Mouse (Mus musculus): Measurements from ENCODE around the gene Gm20388. TPM values are rescaled to one million over a fixed set of nuclear protein-coding genes. Genes with fewer than 3 reads are reported as not detected.
A peak's percentile ranks its signal among the peaks of the same experiment; 100 is the strongest.

The Gm20388 gene
- polyA plus RNA-seq, 1 experiment: 28.1 TPM

DNA sequence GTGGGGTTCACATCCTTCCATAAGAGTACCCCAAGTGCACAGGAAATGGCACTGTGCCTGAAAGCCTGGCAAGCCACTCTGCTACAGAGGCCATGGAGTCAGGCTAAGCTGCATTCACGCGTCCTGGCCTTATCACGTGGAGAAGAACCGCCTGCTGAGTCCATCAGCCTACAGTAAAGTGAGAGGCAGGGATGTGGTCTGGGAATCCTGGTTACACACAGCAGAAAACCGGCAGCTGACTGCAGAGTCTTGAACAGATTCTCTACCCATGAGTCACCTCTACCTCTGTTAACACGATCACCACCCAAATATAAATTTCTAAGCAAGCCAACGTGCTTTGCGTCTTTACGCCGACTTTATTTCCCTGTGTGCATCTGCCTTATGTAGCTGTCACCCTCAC, 2457.9 kb downstream of the Gm20388 start:
- H3K9ac ChIP-seq (ENCODE audit: low read depth, poor library complexity, severe bottlenecking): no peak overlapping the region
- no peaks in the 10 kb centered on the region for H3K36me3 ChIP-seq (ENCODE audit: control insufficient read depth, insufficient read depth, low read length, poor library complexity, severe bottlenecking)
- no peaks in the 10 kb centered on the region for H3K9me3 ChIP-seq (replicated peaks; ENCODE audit: control insufficient read depth, insufficient read depth, low read length, poor library complexity, severe bottlenecking)
- no peaks in the 10 kb centered on the region for H3K27me3 ChIP-seq (ENCODE audit: control insufficient read depth, insufficient read depth, low read length, poor library complexity, severe bottlenecking)
- H3K27ac ChIP-seq (ENCODE audit: insufficient read depth, low read length): no peak overlapping the region
- no peak for TF ChIP-seq EP300 (IDR thresholded peaks at IDR 0.05; ENCODE audit: insufficient read depth, low read depth, low read length)
- TF ChIP-seq POLR2A (IDR thresholded peaks at IDR 0.05; ENCODE audit: insufficient read depth, low read length): no peak
- no peak overlapping the region for H3K4me3 ChIP-seq (ENCODE audit: low read depth, low read length)
- no peaks in the 10 kb centered on the region for H3K4me1 ChIP-seq (ENCODE audit: control insufficient read depth, insufficient read depth, low read length)

DNA sequence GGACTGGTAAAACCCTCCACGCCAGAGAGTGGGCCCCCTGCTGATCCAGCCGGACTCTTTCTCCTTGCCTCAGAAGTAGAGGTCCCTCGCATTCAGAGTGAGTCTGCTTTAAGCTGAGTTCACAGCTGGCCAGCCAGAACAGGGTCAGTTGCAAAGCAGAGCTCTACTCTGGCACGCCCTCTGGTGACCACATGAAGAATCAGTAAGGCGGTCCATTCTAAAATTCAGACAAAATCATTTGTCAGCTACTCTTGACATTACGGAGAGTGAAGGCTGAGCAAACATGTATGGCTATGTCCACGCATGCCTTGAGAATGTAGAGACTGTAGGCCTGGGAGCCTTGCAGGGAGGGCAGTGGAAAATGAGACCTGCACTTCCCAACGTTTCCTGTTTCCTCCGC, 2459.0 kb downstream of the Gm20388 start:
- H3K27ac ChIP-seq (ENCODE audit: insufficient read depth, low read length): no peak overlapping the region
- no peak overlapping the region for H3K4me3 ChIP-seq (ENCODE audit: low read depth, low read length)
- no peaks in the 10 kb centered on the region for H3K27me3 ChIP-seq (ENCODE audit: control insufficient read depth, insufficient read depth, low read length, poor library complexity, severe bottlenecking)
- H3K9me3 ChIP-seq (replicated peaks; ENCODE audit: control insufficient read depth, insufficient read depth, low read length, poor library complexity, severe bottlenecking): no peaks in the 10 kb centered on the region
- TF ChIP-seq CTCF (IDR thresholded peaks at IDR 0.05; ENCODE audit: low read depth, low read length) (peak; percentile 76), POLR2A (IDR thresholded peaks at IDR 0.05; ENCODE audit: insufficient read depth, low read length) (no peak)
- H3K36me3 ChIP-seq (ENCODE audit: control insufficient read depth, insufficient read depth, low read length, poor library complexity, severe bottlenecking): no peaks in the 10 kb centered on the region; the same call in 1 of the 2 replicates
- no peaks in the 10 kb centered on the region for H3K4me1 ChIP-seq (ENCODE audit: control insufficient read depth, insufficient read depth, low read length)
- H3K9ac ChIP-seq (ENCODE audit: low read depth, poor library complexity, severe bottlenecking): no peak overlapping the region

DNA sequence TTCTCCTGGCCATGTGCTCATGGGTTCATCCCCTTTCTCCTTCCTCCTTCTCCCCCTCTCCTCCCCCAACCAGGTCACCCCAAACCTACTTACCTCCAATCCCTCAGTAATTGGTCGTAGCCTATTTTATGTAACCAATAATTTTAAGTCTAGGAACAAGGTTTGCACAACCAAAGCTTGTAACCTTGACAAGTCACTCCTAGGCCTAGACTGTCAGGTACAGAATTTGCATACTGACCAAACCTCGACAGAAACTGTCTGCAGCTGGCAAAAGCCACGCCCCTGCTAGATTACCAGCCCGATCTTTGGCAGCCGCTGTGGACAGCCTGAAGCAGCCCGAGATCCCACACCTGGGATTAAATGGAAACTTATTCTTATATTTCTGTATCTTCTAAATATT, 2461.1 kb downstream of the Gm20388 start:
- Histone ChIP-seq H3K9ac (ENCODE audit: low read depth, poor library complexity, severe bottlenecking) (no peak overlapping the region), H3K4me3 (ENCODE audit: low read depth, low read length) (no peak overlapping the region), H3K27me3 (ENCODE audit: control insufficient read depth, insufficient read depth, low read length, poor library complexity, severe bottlenecking) (no peaks in the 10 kb centered on the region), H3K9me3 (replicated peaks; ENCODE audit: control insufficient read depth, insufficient read depth, low read length, poor library complexity, severe bottlenecking) (no peaks in the 10 kb centered on the region), H3K36me3 (ENCODE audit: control insufficient read depth, insufficient read depth, low read length, poor library complexity, severe bottlenecking) (no peaks in the 10 kb centered on the region; the same call in 1 of the 2 replicates), H3K4me1 (ENCODE audit: control insufficient read depth, insufficient read depth, low read length) (no peaks in the 10 kb centered on the region), H3K27ac (ENCODE audit: insufficient read depth, low read length) (no peak overlapping the region)
- TF ChIP-seq POLR2A (IDR thresholded peaks at IDR 0.05; ENCODE audit: insufficient read depth, low read length): no peak
- TF ChIP-seq CTCF (IDR thresholded peaks at IDR 0.05; ENCODE audit: low read depth, low read length): no peak
- no peak for TF ChIP-seq EP300 (IDR thresholded peaks at IDR 0.05; ENCODE audit: insufficient read depth, low read depth, low read length)

DNA sequence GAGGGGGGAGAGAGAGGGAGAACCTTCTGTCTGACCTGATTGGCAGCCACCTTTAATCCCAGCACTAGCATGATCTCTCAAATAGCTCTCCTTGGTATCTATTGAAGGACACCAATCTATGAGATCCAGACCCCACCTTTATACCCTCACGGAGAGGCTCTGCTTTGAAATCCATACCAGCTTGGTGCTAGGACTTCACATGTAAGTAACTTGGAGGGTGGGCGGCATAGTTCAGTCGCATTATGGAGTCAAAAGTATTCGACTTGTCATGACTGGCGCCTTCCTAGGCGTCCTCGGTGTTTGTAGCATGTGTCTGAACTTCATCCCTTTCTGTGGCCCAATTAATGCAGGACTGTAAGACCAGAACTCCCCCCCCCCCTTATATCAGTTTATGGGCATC, 2464.7 kb downstream of the Gm20388 start:
- no peaks in the 10 kb centered on the region for H3K4me1 ChIP-seq (ENCODE audit: control insufficient read depth, insufficient read depth, low read length)
- H3K27me3 ChIP-seq (ENCODE audit: control insufficient read depth, insufficient read depth, low read length, poor library complexity, severe bottlenecking): no peaks in the 10 kb centered on the region
- H3K4me3 ChIP-seq (ENCODE audit: low read depth, low read length): peak overlapping the region; percentile 0; the same call in 1 of the 2 replicates
- no peaks in the 10 kb centered on the region for H3K9me3 ChIP-seq (replicated peaks; ENCODE audit: control insufficient read depth, insufficient read depth, low read length, poor library complexity, severe bottlenecking)
- TF ChIP-seq POLR2A (IDR thresholded peaks at IDR 0.05; ENCODE audit: insufficient read depth, low read length) (no peak), CTCF (IDR thresholded peaks at IDR 0.05; ENCODE audit: low read depth, low read length) (no peak), EP300 (IDR thresholded peaks at IDR 0.05; ENCODE audit: insufficient read depth, low read depth, low read length) (no peak)
- peaks cover 21% of the 10 kb centered on the region for H3K36me3 ChIP-seq (ENCODE audit: control insufficient read depth, insufficient read depth, low read length, poor library complexity, severe bottlenecking)
- H3K27ac ChIP-seq (ENCODE audit: insufficient read depth, low read length): no peak overlapping the region
- peak overlapping the region; percentile 76 for H3K9ac ChIP-seq (ENCODE audit: low read depth, poor library complexity, severe bottlenecking)

DNA sequence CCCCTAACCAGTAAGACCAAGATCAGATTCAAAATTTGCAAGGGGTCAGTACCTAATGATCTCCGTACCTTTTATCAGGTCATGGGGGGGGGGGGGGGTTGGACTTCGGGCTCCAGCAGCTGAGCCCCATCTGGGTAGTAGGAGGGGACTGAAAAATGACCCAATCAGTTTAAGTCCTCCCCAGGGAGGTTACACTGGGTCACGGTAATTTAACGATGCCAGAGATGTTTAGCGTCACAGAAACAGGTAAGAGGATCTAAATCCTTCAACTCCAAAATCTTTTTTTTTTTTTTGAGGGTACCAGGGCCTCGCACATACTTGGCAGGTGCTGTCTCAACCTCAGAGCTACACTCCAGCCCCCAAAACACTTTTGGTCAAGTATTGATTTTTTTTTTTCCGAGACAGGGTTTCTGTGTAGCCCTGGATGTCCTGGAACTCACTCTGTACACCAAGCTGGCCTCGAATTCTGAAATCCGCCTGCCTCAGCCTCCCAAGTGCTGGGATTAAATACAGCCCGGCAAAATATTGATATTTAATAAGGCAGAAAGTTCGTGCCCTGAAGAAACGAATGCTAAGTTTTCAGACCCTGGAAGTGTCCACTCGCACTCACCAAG, 2465.2 kb downstream of the Gm20388 start:
- no peaks in the 10 kb centered on the region for H3K9me3 ChIP-seq (replicated peaks; ENCODE audit: control insufficient read depth, insufficient read depth, low read length, poor library complexity, severe bottlenecking)
- no peak overlapping the region for H3K27ac ChIP-seq (ENCODE audit: insufficient read depth, low read length)
- H3K27me3 ChIP-seq (ENCODE audit: control insufficient read depth, insufficient read depth, low read length, poor library complexity, severe bottlenecking): no peaks in the 10 kb centered on the region
- peak overlapping the region; percentile 46 for H3K4me3 ChIP-seq (ENCODE audit: low read depth, low read length)
- no peak for TF ChIP-seq EP300 (IDR thresholded peaks at IDR 0.05; ENCODE audit: insufficient read depth, low read depth, low read length)
- no peak for TF ChIP-seq CTCF (IDR thresholded peaks at IDR 0.05; ENCODE audit: low read depth, low read length)
- no peak for TF ChIP-seq POLR2A (IDR thresholded peaks at IDR 0.05; ENCODE audit: insufficient read depth, low read length)
- no peaks in the 10 kb centered on the region for H3K4me1 ChIP-seq (ENCODE audit: control insufficient read depth, insufficient read depth, low read length)
- peak overlapping the region; percentile 76 for H3K9ac ChIP-seq (ENCODE audit: low read depth, poor library complexity, severe bottlenecking)
- H3K36me3 ChIP-seq (ENCODE audit: control insufficient read depth, insufficient read depth, low read length, poor library complexity, severe bottlenecking): peaks cover 25% of the 10 kb centered on the region

DNA sequence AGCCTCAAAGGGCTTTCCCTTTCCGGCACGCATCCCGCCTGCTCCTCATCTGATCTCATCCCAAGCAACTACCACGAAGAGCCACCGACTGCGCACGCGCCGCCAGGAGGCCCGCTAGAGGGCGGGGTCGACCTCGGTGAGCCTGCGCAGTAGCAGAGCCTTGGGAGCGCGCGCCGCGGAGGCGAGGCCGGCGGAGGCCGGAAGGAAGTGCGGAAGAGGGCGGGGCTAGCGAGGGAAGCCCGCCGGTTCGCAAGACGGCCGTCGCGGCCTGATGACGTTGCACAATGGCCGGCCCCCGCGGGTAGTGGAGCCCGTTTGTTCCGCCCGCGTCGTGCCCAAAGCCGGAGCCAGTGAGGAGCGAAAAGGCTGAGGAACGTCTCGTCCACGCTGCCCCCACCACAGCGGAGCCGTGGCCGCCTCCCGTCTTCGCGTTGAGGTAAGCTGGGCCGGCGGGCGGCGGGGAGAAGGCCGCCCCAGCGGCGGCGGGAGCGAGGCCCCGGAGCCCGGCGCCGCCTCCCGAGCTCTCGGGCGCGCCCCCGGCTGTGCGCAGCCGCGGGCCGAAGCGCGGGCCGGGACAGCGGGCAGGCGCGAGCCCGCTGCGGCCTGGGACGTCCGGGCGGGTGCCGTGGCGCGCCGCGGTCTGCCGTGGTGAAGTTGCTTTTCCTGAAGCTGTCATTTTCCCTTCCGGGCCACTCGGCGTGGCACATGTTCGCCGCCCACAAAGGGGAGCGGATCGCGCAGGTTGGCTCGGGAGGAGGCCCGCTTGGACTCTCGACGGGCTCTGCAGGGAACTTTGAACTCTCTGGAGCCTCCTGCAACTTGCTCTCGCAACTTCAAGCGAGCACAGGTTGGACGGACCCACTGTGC, 2466.0 kb downstream of the Gm20388 start, which contains the start of gene Zc3h18:
Zc3h18 (plus strand) TSS at position 245 of the 867 bp plus-strand sequence.
- Histone ChIP-seq H3K36me3 (ENCODE audit: control insufficient read depth, insufficient read depth, low read length, poor library complexity, severe bottlenecking) (peaks cover 31% of the 10 kb centered on the region), H3K9ac (ENCODE audit: low read depth, poor library complexity, severe bottlenecking) (peak within 1 kb of the TSS; percentile 76), H3K4me3 (ENCODE audit: low read depth, low read length) (peak within 1 kb of the TSS; percentile 84), H3K4me1 (ENCODE audit: control insufficient read depth, insufficient read depth, low read length) (no peaks in the 10 kb centered on the region), H3K27me3 (ENCODE audit: control insufficient read depth, insufficient read depth, low read length, poor library complexity, severe bottlenecking) (no peaks in the 10 kb centered on the region), H3K27ac (ENCODE audit: insufficient read depth, low read length) (no peak within 1 kb of the TSS), H3K9me3 (replicated peaks; ENCODE audit: control insufficient read depth, insufficient read depth, low read length, poor library complexity, severe bottlenecking) (no peaks in the 10 kb centered on the region)
- peak; percentile 96 for TF ChIP-seq POLR2A (IDR thresholded peaks at IDR 0.05; ENCODE audit: insufficient read depth, low read length)
- TF ChIP-seq EP300 (IDR thresholded peaks at IDR 0.05; ENCODE audit: insufficient read depth, low read depth, low read length): no peak; the same call in 1 of the 2 replicates

Measured in ES-Bruce4 (cell line).